ENCODE assay signal across 20 mouse cellular contexts in the genomic region with DNA sequence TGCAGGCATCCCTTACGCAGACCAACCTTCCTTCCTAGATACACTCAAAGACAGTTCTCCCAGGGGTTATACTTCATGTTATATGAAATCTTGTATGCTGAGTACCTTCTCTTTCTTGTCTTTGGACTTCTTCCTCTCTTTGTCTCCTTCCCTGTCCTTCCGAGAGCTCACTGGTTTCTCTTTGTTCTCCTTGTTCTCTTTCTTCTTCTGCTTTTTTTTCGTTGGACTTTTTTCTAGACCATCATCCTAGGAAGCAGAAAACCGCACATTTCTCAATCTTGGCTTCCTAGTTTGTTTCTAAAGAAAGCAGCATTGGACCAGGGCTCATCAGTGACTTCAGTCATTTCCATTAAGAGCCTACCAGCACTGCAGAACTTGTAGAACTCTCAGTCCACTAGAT.
"Had no signal": no experiment of that assay in that cellular context is flagged by ENCODE, and none has a peak within 500 bp of the region (broad histone marks: within the 10 kb centered on the region; RNA-seq: fewer than 3 reads in every experiment).

No protein-coding gene starts in this region.

- H3K27me3 ChIP-seq: intestine, embryonic 15.5 days; midbrain, embryonic 13.5 days; neural tube, embryonic 13.5 days had no signal

- H3K27ac ChIP-seq: intestine, embryonic 15.5 days; left cerebral cortex, adult 2 months; liver, embryonic 14.5 days; midbrain, embryonic 13.5 days; neural tube, embryonic 13.5 days had no signal

- H3K4me2 ChIP-seq: intestine, embryonic 15.5 days; lung, embryonic 14.5 days; midbrain, embryonic 13.5 days; neural tube, embryonic 13.5 days had no signal

- H3K9me3 ChIP-seq: intestine, embryonic 15.5 days; midbrain, embryonic 13.5 days; neural tube, embryonic 13.5 days had no signal

- H3K4me1 ChIP-seq: intestine, embryonic 15.5 days; midbrain, embryonic 13.5 days; neural tube, embryonic 13.5 days had no signal

- DNase-seq: kidney, adult 18-20 months; kidney, adult 9 months; kidney, postnatal 14 days; kidney, postnatal 4 days; layer of hippocampus, adult 9-11 months; layer of hippocampus, postnatal 36 days; liver, postnatal 0 days; lung, embryonic 14.5 days; retina, postnatal 1 day; thymus, adult 18-20 months; thymus, postnatal 14 days; thymus, postnatal 4 days had no signal

- H3K4me3 ChIP-seq: intestine, embryonic 15.5 days; left cerebral cortex, adult 2 months; midbrain, embryonic 13.5 days; myocyte; neural tube, embryonic 13.5 days had no signal

- H3K9ac ChIP-seq: intestine, embryonic 15.5 days; liver, embryonic 14.5 days; liver, postnatal 0 days; lung, embryonic 14.5 days; midbrain, embryonic 13.5 days; neural tube, embryonic 13.5 days had no signal

- ATAC-seq: intestine, embryonic 15.5 days; liver, postnatal 0 days; lung, postnatal 0 days; midbrain, embryonic 13.5 days; midbrain, embryonic 16.5 days had no signal
